Mouse (Mus musculus) midbrain, embryonic 16.5 days (tissue): ENCODE results near the gene E2f2. TPM values are rescaled to one million over a fixed set of nuclear protein-coding genes. Genes with fewer than 3 reads are reported as not detected.

Experiments used
- ATAC-seq: fragments of 200-750 bp; cut with Nextera tagmentation; 2 replicates; pipeline ENCODE4 v1.8.0; 2017; ENCODE audit warnings: moderate TSS enrichment
- H3K27ac ChIP-seq: fragments of 300-500 bp; sonication (generic); 2 replicates; pipeline ENCODE4 v1.5.1; 2014; ENCODE audit warnings: mild to moderate bottlenecking, low read length, mixed read lengths
- H3K27me3 ChIP-seq: fragments of 300-500 bp; sonication (generic); 2 replicates; pipeline ENCODE4 v1.6.1; 2014; ENCODE audit warnings: low read depth, low read length, mixed read lengths; ENCODE audit not compliant: control insufficient read depth, insufficient read depth
- H3K36me3 ChIP-seq: fragments of 300-500 bp; sonication (generic); 2 replicates; pipeline ENCODE4 v1.6.1; 2014; ENCODE audit warnings: mild to moderate bottlenecking, low read length, moderate library complexity, mixed read lengths; ENCODE audit not compliant: control insufficient read depth, insufficient read depth
- H3K4me1 ChIP-seq: fragments of 300-500 bp; sonication (generic); 2 replicates; pipeline ENCODE4 v1.6.1; 2014; ENCODE audit warnings: mild to moderate bottlenecking, low read length, mixed read lengths; ENCODE audit not compliant: control insufficient read depth, insufficient read depth
- H3K4me2 ChIP-seq: fragments of 300-500 bp; sonication (generic); 2 replicates; pipeline ENCODE4 v1.6.1; 2014; ENCODE audit warnings: mild to moderate bottlenecking, low read length, mixed read lengths
- H3K4me3 ChIP-seq: fragments of 300-500 bp; sonication (generic); 2 replicates; pipeline ENCODE4 v1.5.1; 2014; ENCODE audit warnings: low read depth, mild to moderate bottlenecking, low read length, moderate library complexity, mixed read lengths
- H3K9ac ChIP-seq: fragments of 300-500 bp; sonication (generic); 2 replicates; pipeline ENCODE4 v1.6.1; 2014; ENCODE audit warnings: low read depth, low read length, mixed read lengths
- H3K9me3 ChIP-seq: fragments of 300-500 bp; sonication (generic); replicated peaks from 2 replicates; pipeline ENCODE4 v1.6.1; 2014; ENCODE audit warnings: mild to moderate bottlenecking, low read length, mixed read lengths; ENCODE audit not compliant: control insufficient read depth, poor library complexity, severe bottlenecking
- WGBS: fragments of 180-500 bp; shearing (Covaris S2); extraction: QIAGEN DNeasy Blood & Tissue Kit; methylation state at CpG from one replicate; pipeline ENCODE4 v1.1.7; 2014; 5-methylcytosine and 5-hydroxymethylcytosine counted together
- polyA plus RNA-seq: library from polyadenylated mRNA; unstranded; fragments of >200 nt; fragmentation: Nextera tagmentation; extraction: Ambion mirVana; gene quantifications from 2 replicates; pipeline ENCODE4 v1.2.1, GENCODE M21; 2015

Gene E2f2
- polyA plus RNA-seq, 1 experiment from 2014 or later: 1.6 TPM

GRCm38 (mm10) chr4:136186315-136186714 is 14.1 kb downstream of the E2f2 start:
- Histone ChIP-seq H3K4me1 (no peaks in the 10 kb centered on the region), H3K4me3 (no peak overlapping the region), H3K4me2 (no peak overlapping the region), H3K27me3 (no peaks in the 10 kb centered on the region), H3K36me3 (no peaks in the 10 kb centered on the region), H3K9ac (no peak overlapping the region), H3K9me3 (no peaks in the 10 kb centered on the region), H3K27ac (no peak overlapping the region)
- 91% methylated on average over 8 of the region's 8 CpGs for WGBS
- ATAC-seq: no peak

GRCm38 (mm10) chr4:136186739-136187472 is 14.7 kb downstream of the E2f2 start:
- Histone ChIP-seq H3K9ac (no peak overlapping the region), H3K4me2 (no peak overlapping the region), H3K27me3 (no peaks in the 10 kb centered on the region), H3K4me1 (no peaks in the 10 kb centered on the region), H3K36me3 (no peaks in the 10 kb centered on the region), H3K9me3 (no peaks in the 10 kb centered on the region), H3K27ac (no peak overlapping the region), H3K4me3 (no peak overlapping the region)
- 90% methylated on average over 23 of the region's 23 CpGs for WGBS
- ATAC-seq: no peak

DNA sequence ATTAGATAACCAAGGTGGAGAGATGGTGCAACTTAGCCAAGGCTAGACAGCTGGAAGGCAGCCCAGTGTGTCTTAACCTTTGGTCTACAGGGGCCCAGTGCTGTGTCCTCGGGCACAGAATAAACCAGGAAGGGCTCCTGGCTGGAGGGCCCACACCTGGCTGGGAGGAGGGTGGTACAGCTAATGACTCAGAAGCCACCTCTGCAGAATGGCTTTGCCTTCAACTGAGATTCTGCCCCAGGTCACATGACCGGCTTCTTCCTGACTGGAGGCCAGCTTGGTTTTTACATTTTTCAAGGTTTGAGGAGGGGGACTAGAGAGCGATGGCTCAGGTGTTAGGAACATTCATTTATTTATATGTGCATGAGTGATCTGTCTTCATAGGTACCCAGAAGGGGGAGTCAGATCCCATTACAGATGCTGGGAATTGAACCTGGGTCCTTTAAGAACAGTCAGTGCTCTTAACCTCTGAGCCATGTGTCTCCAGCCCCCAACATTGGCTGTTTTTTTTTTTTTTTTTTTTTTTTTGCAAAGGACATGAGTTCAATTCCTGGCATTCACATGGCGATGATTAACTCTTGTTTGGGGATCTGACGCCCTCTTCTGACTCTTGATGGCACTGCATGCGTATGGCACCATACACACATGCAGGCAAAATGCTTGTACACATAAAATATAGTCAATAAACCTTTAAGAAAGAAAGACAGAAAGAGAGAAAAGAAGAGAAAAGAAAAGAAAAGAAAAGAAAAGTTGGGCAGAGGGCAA is 17.0 kb downstream of the E2f2 start:
- H3K4me2 ChIP-seq: no peak overlapping the region
- no peak for ATAC-seq
- H3K4me1 ChIP-seq: no peaks in the 10 kb centered on the region
- no peak overlapping the region for H3K4me3 ChIP-seq
- H3K9ac ChIP-seq: no peak overlapping the region
- no peaks in the 10 kb centered on the region for H3K27me3 ChIP-seq
- H3K36me3 ChIP-seq: no peaks in the 10 kb centered on the region
- 82% methylated on average over 6 of the region's 6 CpGs for WGBS
- no peak overlapping the region for H3K27ac ChIP-seq
- no peaks in the 10 kb centered on the region for H3K9me3 ChIP-seq

- H3K9me3 ChIP-seq: no peaks in the 10 kb centered on the region
- 86% methylated on average over 8 of the region's 8 CpGs for WGBS
- H3K4me1 ChIP-seq: no peaks in the 10 kb centered on the region
- no peak overlapping the region for H3K4me3 ChIP-seq
- no peaks in the 10 kb centered on the region for H3K27me3 ChIP-seq
- ATAC-seq: no peak
- no peak overlapping the region for H3K27ac ChIP-seq
- H3K36me3 ChIP-seq: no peaks in the 10 kb centered on the region
- no peak overlapping the region for H3K4me2 ChIP-seq
- H3K9ac ChIP-seq: no peak overlapping the region
These were observed 17.7 kb downstream of the E2f2 start for GRCm38 (mm10) chr4:136189912-136190311.

DNA sequence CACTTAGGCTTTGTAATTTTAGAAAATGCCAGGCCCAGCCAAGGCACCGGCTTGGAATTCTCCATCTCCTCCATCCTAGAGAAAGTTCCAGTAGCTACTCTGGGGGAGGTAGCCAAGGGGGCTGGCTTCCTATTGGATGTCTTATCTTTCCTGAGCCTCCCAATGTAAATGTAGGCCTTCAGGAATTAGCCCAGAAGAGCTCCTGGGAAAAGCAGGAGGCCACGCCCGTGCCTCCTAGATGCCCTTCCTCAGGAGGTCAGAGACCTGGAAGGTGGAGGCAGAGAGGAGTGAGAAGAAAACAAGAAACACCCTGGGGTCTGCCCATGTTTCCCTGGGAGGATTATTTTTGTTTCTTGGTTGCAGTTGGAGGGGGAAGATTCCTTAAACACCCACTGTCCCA is 21.4 kb downstream of the E2f2 start:
- H3K4me3 ChIP-seq: no peak overlapping the region
- no peak overlapping the region for H3K4me2 ChIP-seq
- H3K27me3 ChIP-seq: no peaks in the 10 kb centered on the region
- H3K9ac ChIP-seq: no peak overlapping the region
- WGBS: 89% methylated on average over 3 of the region's 3 CpGs
- ATAC-seq: no peak
- H3K27ac ChIP-seq: no peak overlapping the region
- no peaks in the 10 kb centered on the region for H3K4me1 ChIP-seq
- no peaks in the 10 kb centered on the region for H3K9me3 ChIP-seq
- H3K36me3 ChIP-seq: no peaks in the 10 kb centered on the region

DNA sequence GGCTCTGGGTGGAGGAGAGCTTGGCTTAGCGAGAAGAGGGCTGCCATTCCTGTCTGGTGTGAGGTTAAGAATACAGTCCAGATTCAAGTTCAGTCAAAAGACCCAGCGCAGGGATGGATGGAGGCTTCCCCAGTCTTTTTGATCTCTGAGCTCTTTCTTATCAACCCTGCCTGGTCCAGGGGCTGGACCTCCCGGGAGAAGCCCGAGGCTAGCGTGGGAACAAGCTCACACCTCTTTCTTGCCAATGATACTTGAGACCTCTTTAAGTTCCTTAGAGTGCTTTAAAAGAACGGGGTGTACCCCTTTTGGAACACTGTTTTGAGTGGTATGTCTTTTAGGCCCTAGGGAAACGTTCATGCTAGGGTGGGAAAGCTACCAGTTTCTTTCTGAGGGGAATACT is 22.8 kb downstream of the E2f2 start:
- no peaks in the 10 kb centered on the region for H3K9me3 ChIP-seq
- H3K4me3 ChIP-seq: no peak overlapping the region
- no peaks in the 10 kb centered on the region for H3K27me3 ChIP-seq
- no peaks in the 10 kb centered on the region for H3K36me3 ChIP-seq
- no peak overlapping the region for H3K27ac ChIP-seq
- H3K9ac ChIP-seq: no peak overlapping the region
- no peak for ATAC-seq
- WGBS: 67% methylated on average over 7 of the region's 7 CpGs
- H3K4me1 ChIP-seq: no peaks in the 10 kb centered on the region
- no peak overlapping the region for H3K4me2 ChIP-seq

GRCm38 (mm10) chr4:136195629-136196028 is 23.4 kb downstream of the E2f2 start:
- H3K9me3 ChIP-seq: no peaks in the 10 kb centered on the region
- ATAC-seq: no peak
- H3K9ac ChIP-seq: no peak overlapping the region
- H3K4me2 ChIP-seq: no peak overlapping the region
- H3K27me3 ChIP-seq: no peaks in the 10 kb centered on the region
- 72% methylated on average over 9 of the region's 9 CpGs for WGBS
- no peaks in the 10 kb centered on the region for H3K36me3 ChIP-seq
- H3K4me3 ChIP-seq: no peak overlapping the region
- no peak overlapping the region for H3K27ac ChIP-seq
- H3K4me1 ChIP-seq: no peaks in the 10 kb centered on the region

DNA sequence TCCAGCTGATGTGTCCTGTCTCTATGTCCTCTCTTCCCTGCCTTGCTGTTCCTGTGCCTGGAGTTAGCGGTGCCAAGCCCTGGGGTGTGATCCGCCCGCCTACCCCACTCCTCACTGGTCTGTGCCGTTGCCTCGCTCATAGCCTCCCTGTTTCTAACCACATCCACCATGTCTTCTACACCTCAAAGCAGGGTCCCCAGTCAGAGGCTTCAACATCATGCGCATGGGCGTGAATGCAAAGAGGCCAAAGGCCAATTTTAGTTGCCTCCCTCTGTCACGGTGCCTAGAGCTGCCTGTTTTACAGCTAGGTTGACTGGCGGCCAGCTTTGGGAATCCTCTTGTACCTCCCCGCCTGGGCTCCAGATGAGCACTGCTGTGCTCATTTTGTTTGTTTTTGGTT is 24.0 kb downstream of the E2f2 start:
- H3K36me3 ChIP-seq: no peaks in the 10 kb centered on the region
- ATAC-seq: no peak
- WGBS: 82% methylated on average over 10 of the region's 10 CpGs
- H3K27me3 ChIP-seq: no peaks in the 10 kb centered on the region
- H3K9ac ChIP-seq: no peak overlapping the region
- H3K4me1 ChIP-seq: no peaks in the 10 kb centered on the region
- no peak overlapping the region for H3K4me3 ChIP-seq
- H3K4me2 ChIP-seq: no peak overlapping the region
- H3K9me3 ChIP-seq: no peaks in the 10 kb centered on the region
- H3K27ac ChIP-seq: no peak overlapping the region

GRCm38 (mm10) chr4:136198846-136199245 is 26.7 kb downstream of the E2f2 start:
- Histone ChIP-seq H3K9me3 (no peaks in the 10 kb centered on the region), H3K9ac (no peak overlapping the region), H3K4me2 (no peak overlapping the region), H3K27ac (no peak overlapping the region), H3K36me3 (no peaks in the 10 kb centered on the region), H3K27me3 (no peaks in the 10 kb centered on the region), H3K4me1 (no peaks in the 10 kb centered on the region), H3K4me3 (no peak overlapping the region)
- WGBS: 75% methylated on average over 7 of the region's 7 CpGs
- no peak for ATAC-seq
